Mouse (Mus musculus) urinary bladder, adult 2 months (tissue): ENCODE data around the gene Agfg2. TPM values are rescaled to one million over a fixed set of nuclear protein-coding genes. Genes with fewer than 3 reads are reported as not detected.

ENCODE experiments used
- DNase-seq: peaks from one replicate; pipeline ENCODE4 v3.0.0; 2022; ENCODE audit warnings: low spot score
- polyA plus RNA-seq: library from polyadenylated mRNA; depleted of rRNA; stranded (reverse); fragments of >200 nt; gene quantifications from 2 replicates; pipeline ENCODE4 v1.2.3, GENCODE M21; 2012

The Agfg2 gene
- polyA plus RNA-seq, 1 experiment: 25.4 TPM

GRCm38 (mm10) chr5:137683388-137684293, 885 bp downstream of the Agfg2 start:
- DNase-seq: no peak

GRCm38 (mm10) chr5:137682526-137682925, 2.0 kb downstream of the Agfg2 start:
- DNase-seq: no peak

GRCm38 (mm10) chr5:137679726-137680125, 4.8 kb downstream of the Agfg2 start:
- DNase-seq: no peak

- DNase-seq: no peak
Measured at GRCm38 (mm10) chr5:137678736-137679135, 5.8 kb downstream of the Agfg2 start.

GRCm38 (mm10) chr5:137677859-137678258, 6.7 kb downstream of the Agfg2 start:
- no peak for DNase-seq

- no peak for DNase-seq
Measured at GRCm38 (mm10) chr5:137674786-137675185, 9.7 kb downstream of the Agfg2 start.

GRCm38 (mm10) chr5:137673015-137673414, 11.5 kb downstream of the Agfg2 start:
- no peak for DNase-seq

- DNase-seq: no peak
Measured at GRCm38 (mm10) chr5:137672361-137672760, 12.2 kb downstream of the Agfg2 start.

GRCm38 (mm10) chr5:137671443-137672240, 12.9 kb downstream of the Agfg2 start:
- no peak for DNase-seq

GRCm38 (mm10) chr5:137670240-137670639, 14.3 kb downstream of the Agfg2 start:
- no peak for DNase-seq

- no peak for DNase-seq
Measured at GRCm38 (mm10) chr5:137668971-137669370, 15.6 kb downstream of the Agfg2 start.

GRCm38 (mm10) chr5:137663057-137663456, 21.5 kb downstream of the Agfg2 start:
- DNase-seq: no peak

- DNase-seq: no peak
Measured at GRCm38 (mm10) chr5:137660064-137660688, 24.4 kb downstream of the Agfg2 start.

GRCm38 (mm10) chr5:137656977-137657376, 27.5 kb downstream of the Agfg2 start:
- no peak for DNase-seq

GRCm38 (mm10) chr5:137654746-137655145, 29.8 kb downstream of the Agfg2 start:
- no peak for DNase-seq

GRCm38 (mm10) chr5:137653366-137653765, 31.2 kb downstream of the Agfg2 start:
- no peak for DNase-seq

- no peak for DNase-seq
Measured at GRCm38 (mm10) chr5:137652474-137652873, 32.1 kb downstream of the Agfg2 start.

- DNase-seq: no peak
Measured at GRCm38 (mm10) chr5:137649669-137650571, 34.6 kb downstream of the Agfg2 start.

GRCm38 (mm10) chr5:137649251-137649650, 35.3 kb downstream of the Agfg2 start:
- no peak for DNase-seq

GRCm38 (mm10) chr5:137647827-137648601, 36.5 kb downstream of the Agfg2 start:
- DNase-seq: no peak
